Mouse (Mus musculus) lung, postnatal 4 days (tissue): ENCODE results near the gene Mprip.
"Not testable (repeated sequence)": the region's sequence is repeated elsewhere in the genome, so short reads cannot be mapped to it uniquely, and the experiment has no call there.

Source experiments
- DNase-seq, 2 experiments: peaks; one replicate each; pipeline ENCODE4 v3.0.0; 2021

Gene Mprip

DNA sequence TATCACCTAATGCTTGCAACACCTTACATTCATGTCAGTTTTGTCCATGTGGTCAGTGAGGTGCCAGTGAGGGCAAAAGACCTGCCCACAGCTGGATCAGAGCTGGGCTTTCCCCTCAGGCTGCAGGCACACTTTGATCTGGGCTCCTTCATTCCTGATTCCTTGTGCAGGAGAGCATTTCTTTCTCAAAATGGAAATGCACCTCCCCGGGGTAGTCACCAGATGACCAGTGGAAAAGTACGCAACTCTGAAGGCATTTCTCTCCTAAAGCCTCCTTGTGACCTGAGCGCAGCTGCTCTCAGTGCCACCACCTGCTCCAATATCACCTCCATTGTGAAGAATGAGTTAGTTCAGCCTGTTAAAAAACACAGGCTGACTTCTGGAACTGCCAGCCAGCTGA is at the start of gene Mprip:
TSS of gene Mprip (plus strand) at position 301 of the 400 bp plus-strand sequence.
- DNase-seq = peak in 1 of 2 experiments; percentile 18

GRCm38 (mm10) chr11:59611646-59612045 is 49.5 kb upstream of the Mprip start:
- peak in 1 of 2 experiments; percentile 64 for DNase-seq

DNA sequence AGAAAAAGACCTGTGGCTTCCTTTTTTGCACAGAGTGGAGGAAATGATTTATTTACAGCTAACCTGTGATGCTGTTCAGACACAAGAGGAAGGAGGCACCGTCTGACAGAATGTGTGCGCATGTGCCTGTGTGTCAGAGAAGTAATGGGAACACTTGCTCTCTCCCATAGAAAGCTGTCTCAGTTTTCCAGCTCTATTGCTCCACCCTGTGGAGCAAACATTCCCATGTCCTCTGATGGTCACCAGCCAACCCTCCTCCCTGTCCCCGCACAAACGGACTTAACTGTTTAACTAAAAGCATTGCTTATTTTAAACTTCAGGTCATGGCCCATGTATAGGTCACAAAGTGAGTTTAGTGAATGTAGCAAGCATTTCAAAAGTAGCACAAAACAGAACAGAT is 47.0 kb upstream of the Mprip start:
- DNase-seq = peak in 1 of 2 experiments; percentile 56

DNA sequence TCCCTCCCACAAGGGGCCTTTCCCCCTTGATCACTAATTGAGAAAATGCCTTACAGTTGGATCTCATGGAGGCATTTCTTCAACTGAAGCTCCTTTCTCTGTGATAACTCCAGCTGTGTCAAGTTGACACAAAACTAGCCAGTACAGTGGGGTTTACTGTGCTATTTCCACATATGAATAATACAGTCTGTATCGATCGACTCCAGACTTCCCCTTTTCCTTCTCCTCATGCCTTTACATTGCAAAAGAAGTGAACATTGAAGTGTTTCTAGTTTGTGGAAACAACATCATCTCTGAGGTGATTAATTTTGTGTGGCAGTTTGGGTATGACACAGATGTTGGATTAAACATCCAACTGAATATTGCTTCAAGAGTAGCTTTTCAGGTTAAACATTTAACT is 44.1 kb upstream of the Mprip start:
- DNase-seq = not testable (repeated sequence)

DNA sequence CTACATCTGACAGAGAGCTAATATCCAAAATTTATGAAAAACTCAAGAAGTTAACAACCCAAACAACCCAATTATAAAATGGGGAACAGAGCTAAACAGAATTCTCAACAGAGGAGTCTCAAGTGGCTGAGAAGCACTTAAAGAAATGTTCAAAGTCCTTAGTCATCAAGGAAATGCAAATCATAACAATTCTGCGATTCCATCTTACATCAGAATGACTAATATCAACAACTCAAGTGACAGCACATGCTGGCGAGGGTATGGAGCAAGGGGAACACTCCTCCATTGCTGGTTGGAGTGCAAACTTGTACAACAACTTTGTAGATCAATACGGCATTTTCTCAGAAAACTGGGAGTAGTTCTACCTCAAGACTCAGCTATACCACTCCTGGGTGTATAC is 38.9 kb upstream of the Mprip start:
- DNase-seq = no peak

DNA sequence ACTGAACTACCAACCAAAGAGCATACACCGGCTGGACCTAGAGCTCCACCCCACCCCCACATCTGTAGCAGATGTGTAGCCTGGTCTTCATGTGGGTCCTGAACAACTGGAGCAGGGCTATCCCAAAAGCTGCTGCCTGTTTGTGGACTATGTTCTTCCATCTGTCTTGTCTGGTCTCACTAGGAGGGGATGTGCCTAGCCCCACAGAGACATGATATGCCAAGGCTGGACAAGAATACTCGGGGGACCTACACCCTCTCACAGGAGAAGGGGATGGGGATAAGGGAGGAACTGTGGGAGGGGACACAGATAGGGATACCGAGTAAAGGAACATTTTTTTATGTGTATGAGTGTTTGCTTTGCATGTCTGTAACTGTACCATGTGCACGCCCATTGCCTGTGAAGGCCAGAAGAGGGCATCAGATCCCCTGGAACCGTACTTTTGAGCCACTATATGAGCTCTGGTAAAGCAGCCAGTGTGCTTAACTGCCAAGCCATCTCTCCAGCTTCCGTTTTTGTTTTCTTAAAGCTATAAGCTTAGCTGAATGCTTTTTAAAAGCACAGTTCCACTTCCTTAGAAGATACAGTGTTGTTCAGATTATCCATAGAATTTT is 37.0 kb upstream of the Mprip start:
- DNase-seq = peak; percentile 71 to 79

GRCm38 (mm10) chr11:59626192-59626591 is 34.9 kb upstream of the Mprip start:
- no peak for DNase-seq

GRCm38 (mm10) chr11:59628177-59628576 is 32.9 kb upstream of the Mprip start:
- no peak for DNase-seq

- peak; percentile 26 to 36 for DNase-seq
These were observed 31.2 kb upstream of the Mprip start for GRCm38 (mm10) chr11:59629871-59630270.

DNA sequence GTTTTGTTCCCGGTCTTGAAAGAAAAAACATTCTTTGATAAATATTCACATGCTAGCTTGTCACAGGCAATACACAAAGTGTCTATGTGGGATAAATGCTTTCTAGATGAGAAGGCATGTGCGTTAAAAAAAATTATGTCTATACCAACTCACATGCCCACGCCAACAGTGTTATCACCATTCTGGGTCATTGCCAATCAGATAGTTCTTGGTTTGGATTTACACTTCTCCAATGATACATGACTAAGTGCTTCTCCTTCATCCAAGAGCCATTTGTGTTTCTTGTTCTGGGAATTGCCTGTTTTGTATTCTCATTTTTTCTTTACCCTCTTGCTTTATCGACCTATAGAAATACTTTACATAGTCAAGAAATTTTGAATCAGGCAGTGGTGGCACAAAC is 29.1 kb upstream of the Mprip start:
- no peak for DNase-seq

DNA sequence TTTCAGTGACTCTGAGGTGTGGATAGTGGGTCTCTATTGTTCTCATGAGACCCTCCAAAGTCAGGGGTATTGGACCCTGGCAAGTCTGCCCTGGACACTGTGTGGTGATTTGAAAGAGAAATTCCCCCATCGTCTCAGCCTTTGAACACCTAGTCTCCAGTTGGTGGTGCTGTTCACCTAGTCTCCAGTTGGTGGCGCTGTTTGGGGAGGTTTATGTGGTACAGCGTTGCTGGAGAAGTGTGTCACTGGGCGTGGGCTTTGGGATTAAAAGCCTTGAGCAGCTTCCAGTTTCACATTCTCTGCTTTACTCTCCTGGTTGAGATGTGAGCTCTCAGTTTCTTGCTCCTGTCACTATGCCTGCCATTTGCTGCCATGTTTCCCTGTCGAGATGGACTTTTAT is 28.1 kb upstream of the Mprip start:
- DNase-seq = peak; percentile 62 to 79

DNA sequence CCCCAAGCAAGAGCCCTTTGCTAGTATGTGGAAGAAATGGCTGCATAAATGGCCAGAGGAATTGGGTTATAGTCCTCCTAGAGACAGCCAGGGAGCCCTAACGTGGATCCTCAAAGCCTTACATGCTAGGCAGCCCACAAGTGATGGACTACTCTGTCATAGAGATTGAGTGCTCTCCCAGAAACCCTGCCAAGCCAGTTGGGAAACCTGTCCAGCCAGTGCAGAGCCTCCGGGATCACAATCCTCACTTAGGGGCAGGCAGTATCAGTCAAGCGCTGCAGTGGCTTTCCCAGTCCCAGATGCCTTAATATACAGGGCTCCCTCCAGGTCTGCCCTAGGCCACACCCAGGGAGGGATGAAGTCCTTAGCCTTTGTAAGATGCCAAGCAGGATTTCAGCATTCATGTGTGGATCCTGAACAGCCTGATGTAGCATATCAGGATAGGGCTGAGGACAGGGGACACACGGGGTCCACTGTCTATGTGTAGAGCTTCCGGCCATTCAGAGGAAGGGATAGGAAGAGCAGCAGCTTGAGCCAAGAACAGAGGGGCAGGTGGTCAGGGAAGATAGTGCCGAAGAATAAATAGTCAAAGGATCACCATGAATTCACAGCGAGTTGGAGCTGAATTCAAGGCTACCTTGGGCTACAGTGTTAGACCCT is 27.0 kb upstream of the Mprip start:
- peak; percentile 22 to 41 for DNase-seq

DNA sequence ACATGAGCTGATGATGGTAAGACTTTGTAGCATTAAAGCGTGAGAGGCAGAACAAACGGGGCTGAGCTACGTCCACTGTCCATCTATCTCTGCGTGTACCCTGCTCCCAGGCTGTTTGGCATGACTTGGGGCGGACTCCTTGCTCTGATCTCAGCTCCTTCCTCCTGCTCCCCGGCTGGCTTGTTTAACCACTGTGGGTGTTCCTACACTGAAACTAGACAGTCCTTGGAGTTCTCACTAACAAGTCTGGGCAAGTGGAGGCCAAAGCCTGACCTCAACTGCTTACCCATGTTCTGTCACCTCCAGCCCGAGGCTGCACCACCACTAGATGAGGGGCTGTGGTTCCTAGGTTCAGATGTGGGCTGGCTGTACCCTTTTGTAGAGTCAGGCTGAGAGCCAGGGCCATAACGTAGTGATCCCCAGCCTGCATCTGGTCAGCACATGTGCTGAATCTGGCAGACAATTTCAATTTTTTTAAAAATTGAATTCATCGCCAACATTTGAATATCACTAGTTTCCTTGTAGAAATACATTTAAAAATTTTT is 25.8 kb upstream of the Mprip start:
- peak in 1 of 2 experiments; percentile 49 for DNase-seq

GRCm38 (mm10) chr11:59635821-59636694 is 25.0 kb upstream of the Mprip start:
- DNase-seq = peak; percentile 45 to 81

DNA sequence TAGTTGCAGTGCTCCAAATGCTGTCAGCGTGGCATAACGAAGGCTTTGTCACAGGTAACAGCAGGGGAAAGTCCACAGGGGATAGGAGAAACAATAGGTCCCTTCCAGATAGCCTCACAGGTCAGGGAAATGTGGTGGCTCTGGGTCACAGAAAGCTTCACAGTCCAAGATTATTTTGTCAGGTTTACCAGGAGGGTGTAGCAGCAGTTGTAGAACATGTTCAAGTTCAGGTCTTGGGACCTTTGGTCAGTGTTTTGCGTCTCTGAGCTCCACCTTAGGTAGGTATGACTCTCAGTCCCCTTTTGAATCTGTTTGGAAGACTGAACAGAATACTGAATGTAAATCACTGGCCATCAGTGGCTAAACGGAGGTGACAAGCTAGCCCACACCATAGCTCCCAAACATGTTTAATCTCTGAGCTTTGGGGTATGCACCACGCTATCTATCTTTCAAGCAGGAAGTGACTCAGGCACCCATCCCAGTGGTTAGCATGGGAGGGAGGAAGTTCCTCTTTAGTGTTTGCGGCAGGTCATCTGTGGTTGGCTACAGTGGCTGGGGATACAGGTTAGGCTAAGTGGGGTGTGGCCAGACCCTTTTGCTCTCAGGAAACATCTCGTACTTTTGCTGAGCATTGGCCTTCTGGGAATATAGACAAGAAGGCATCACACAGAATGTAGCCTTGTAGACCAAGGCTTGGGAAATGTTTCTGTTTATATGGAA is 24.2 kb upstream of the Mprip start:
- peak in 1 of 2 experiments; percentile 38 for DNase-seq

DNA sequence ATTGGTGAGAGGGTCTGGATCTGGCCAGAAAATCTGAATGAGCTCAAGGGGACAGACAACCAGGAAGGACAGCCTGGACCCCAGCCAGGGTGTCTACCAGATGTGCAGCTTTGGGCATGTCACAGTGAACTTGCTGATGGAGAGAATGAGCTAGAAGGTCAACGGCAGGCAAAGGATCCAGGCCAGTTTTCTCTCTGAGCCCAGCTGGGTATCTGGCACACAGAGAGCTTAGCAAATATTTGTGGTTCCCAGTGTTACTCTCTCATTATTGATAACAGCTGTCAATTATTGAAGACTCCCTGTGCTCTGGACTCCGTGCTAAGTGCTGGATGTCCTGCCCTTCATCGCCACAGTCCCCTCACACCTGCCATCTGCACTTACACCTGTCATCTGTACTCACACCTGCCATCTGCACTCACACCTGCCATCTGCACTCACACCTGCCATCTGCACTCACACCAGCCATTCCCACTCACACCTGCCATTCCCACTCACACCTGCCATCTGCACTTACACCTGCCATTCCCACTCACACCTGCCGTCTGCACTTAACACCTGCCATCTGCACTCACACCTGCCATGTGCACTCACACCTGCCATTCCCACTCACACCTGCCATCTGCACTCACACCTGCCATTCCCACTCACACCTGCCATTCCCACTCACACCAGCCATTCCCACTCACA is 21.0 kb upstream of the Mprip start:
- peak in 1 of 2 experiments; percentile 47 for DNase-seq

DNA sequence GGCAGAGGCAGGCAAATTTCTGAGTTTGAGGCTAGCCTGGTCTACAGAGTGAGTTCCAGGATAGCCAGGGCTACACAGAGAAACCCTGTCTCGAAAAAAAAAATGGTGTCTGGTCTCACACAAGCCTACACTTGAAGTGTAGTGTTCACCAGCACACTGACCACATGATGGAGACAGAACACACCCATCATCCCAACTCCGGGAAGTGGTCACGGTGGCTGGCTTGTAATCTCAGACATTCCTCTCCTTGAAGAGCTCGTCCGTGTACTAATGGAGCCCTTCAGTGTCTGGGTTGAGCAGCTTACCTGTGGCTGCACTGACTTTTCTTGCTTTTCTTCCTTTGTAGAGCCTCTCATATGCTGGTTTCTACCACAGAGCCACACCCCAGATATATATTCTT is 19.9 kb upstream of the Mprip start:
- peak; percentile 25 to 40 for DNase-seq

- DNase-seq = peak in 1 of 2 experiments; percentile 59
These were observed 18.7 kb upstream of the Mprip start for GRCm38 (mm10) chr11:59642420-59642819.

GRCm38 (mm10) chr11:59645036-59645435 is 16.1 kb upstream of the Mprip start:
- DNase-seq = peak; percentile 16 to 57

- no peak for DNase-seq
These were observed 12.0 kb upstream of the Mprip start for GRCm38 (mm10) chr11:59649058-59649457.

GRCm38 (mm10) chr11:59653003-59653402 is 8.1 kb upstream of the Mprip start:
- DNase-seq = peak in 1 of 2 experiments; percentile 20

DNA sequence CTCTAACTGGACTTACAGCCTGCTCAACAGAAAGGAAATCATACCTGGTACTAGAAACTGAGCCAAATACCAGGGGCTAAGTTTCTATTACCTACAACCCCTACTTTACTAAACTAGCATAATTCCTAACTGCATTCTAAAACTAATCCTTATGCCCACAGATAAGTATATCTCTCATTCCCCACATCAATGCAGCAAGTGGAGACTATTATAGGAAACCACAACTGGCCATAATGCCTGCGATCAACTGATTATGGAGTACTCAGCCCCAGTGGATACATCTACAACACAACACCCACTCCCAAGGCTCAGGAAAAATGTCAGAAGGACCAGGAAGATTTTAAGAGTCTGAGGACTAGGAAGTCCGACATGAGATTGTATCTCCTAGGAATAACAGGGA is 7.6 kb upstream of the Mprip start:
- DNase-seq = no peak
